In genomic region chr2:181375787-181376186, GRCm38 (mm10) we compare ENCODE assay signal across 9 mouse cellular contexts. TPM values are rescaled to one million over a fixed set of nuclear protein-coding genes. Genes with fewer than 3 reads are reported as not detected.
DNase-seq lines count a peak whose midpoint lies in the region; ATAC-seq and TF ChIP-seq lines count a peak whose summit lies in the region.
"Had no signal": no experiment of that assay in that cellular context is flagged by ENCODE, and none has a peak within 500 bp of the region (broad histone marks: within the 10 kb centered on the region; RNA-seq: fewer than 3 reads in every experiment).

No protein-coding gene starts in this region.

- TF ChIP-seq CTCF in hindbrain, postnatal 0 days (IDR thresholded peaks at IDR 0.05; ENCODE audit: low read depth), result peak; percentile 61

- H3K9ac ChIP-seq in hindbrain, postnatal 0 days (replicated peaks; ENCODE audit: low read length), result no peak overlapping the region
- no peak overlapping the region for H3K9ac ChIP-seq in hindbrain, embryonic 12.5 days
- H3K9ac ChIP-seq: limb, embryonic 12.5 days had no signal

- DNase-seq in hindbrain, postnatal 0 days (ENCODE audit: low spot score), result peak; percentile 56
- DNase-seq in B cell, adult 2 months, result peak; percentile 26 to 33
- peak; percentile 49 for DNase-seq in MN1 (ENCODE audit: low spot score)
- DNase-seq in right cerebral cortex, adult 2 months (ENCODE audit: low spot score in 2 of 2), result no peak
- no peak for DNase-seq in adrenal gland, postnatal 10 days
- DNase-seq in cerebellum, adult 18-20 months, result no peak

- H3K27ac ChIP-seq in hindbrain, postnatal 0 days, result no peak overlapping the region
- H3K27ac ChIP-seq in hindbrain, embryonic 12.5 days, result no peak overlapping the region
- H3K27ac ChIP-seq: limb, embryonic 12.5 days had no signal

- H3K27me3 ChIP-seq in hindbrain, postnatal 0 days (ENCODE audit: insufficient read depth, low read length), result no peaks in the 10 kb centered on the region
- no peaks in the 10 kb centered on the region for H3K27me3 ChIP-seq in hindbrain, embryonic 12.5 days
- H3K27me3 ChIP-seq: limb, embryonic 12.5 days had no signal

- WGBS in hindbrain, postnatal 0 days, result 91% methylated on average over 2 of the region's 2 CpGs
- WGBS in hindbrain, embryonic 12.5 days, result 92% methylated on average over 2 of the region's 2 CpGs

- H3K9me3 ChIP-seq in hindbrain, postnatal 0 days (ENCODE audit: low read length), result no peaks in the 10 kb centered on the region
- H3K9me3 ChIP-seq in hindbrain, embryonic 12.5 days (replicated peaks), result no peaks in the 10 kb centered on the region
- H3K9me3 ChIP-seq: limb, embryonic 12.5 days had no signal

- H3K4me1 ChIP-seq in hindbrain, postnatal 0 days (ENCODE audit: insufficient read depth, low read length), result no peaks in the 10 kb centered on the region
- H3K4me1 ChIP-seq in hindbrain, embryonic 12.5 days, result no peaks in the 10 kb centered on the region
- H3K4me1 ChIP-seq: limb, embryonic 12.5 days had no signal

- no peak overlapping the region for H3K4me2 ChIP-seq in hindbrain, postnatal 0 days (ENCODE audit: low read depth, low read length)
- no peak overlapping the region for H3K4me2 ChIP-seq in hindbrain, embryonic 12.5 days (replicated peaks)
- H3K4me2 ChIP-seq: limb, embryonic 12.5 days had no signal

- H3K4me3 ChIP-seq in hindbrain, postnatal 0 days (ENCODE audit: low read length), result no peak overlapping the region
- no peak overlapping the region for H3K4me3 ChIP-seq in hindbrain, embryonic 12.5 days
- H3K4me3 ChIP-seq: limb, embryonic 12.5 days had no signal

- peaks cover 31% of the 10 kb centered on the region for H3K36me3 ChIP-seq in hindbrain, postnatal 0 days (ENCODE audit: insufficient read depth, low read length)
- H3K36me3 ChIP-seq in hindbrain, embryonic 12.5 days, result peaks cover 27% of the 10 kb centered on the region

- no peak for ATAC-seq in hindbrain, postnatal 0 days
- no peak for ATAC-seq in hindbrain, embryonic 12.5 days (ENCODE audit: low FRiP score)
- ATAC-seq in inflammation-experienced regulatory T-cells, adult 6 months, result peak; percentile 55

RNA-seq across cellular contexts. Expression of gene Lime1, which starts 4.1 kb away (rescaled TPM):
- total RNA-seq in hindbrain, postnatal 0 days (2014; rRNA removed), result 49.0 and 62.1 TPM in 2 replicates
- polyA plus RNA-seq in hindbrain, postnatal 0 days (2015; fragmentation: Nextera tagmentation; extraction: Ambion mirVana), result 24.1 and 26.2 TPM in 2 replicates
- 37.8 and 41.8 TPM in 2 replicates for polyA plus RNA-seq in hindbrain, embryonic 12.5 days (2016; fragmentation: Nextera tagmentation; extraction: Ambion mirVana)
- polyA plus RNA-seq in inflammation-experienced regulatory T-cells, adult 6 months (2017; shearing (Covaris generic)), result 100 to 1,000 TPM; 340 to 573 (median 348) TPM
- 10 to 100 TPM in 1 of 2 experiments, 1 to 10 TPM in 1; 8.8 to 19.2 TPM for total RNA-seq in adrenal gland, postnatal 10 days (2021)

RNA-seq across cellular contexts. Expression of gene Arfrp1, which starts 10.6 kb away (rescaled TPM):
- total RNA-seq in hindbrain, postnatal 0 days (2014; rRNA removed), result 13.0 and 14.7 TPM in 2 replicates
- polyA plus RNA-seq in hindbrain, postnatal 0 days (2015; fragmentation: Nextera tagmentation; extraction: Ambion mirVana), result 70.7 TPM in 2 replicates
- 68.5 and 76.6 TPM in 2 replicates for polyA plus RNA-seq in hindbrain, embryonic 12.5 days (2016; fragmentation: Nextera tagmentation; extraction: Ambion mirVana)
- 10 to 100 TPM; 60.4 to 69.3 (median 60.4) TPM for polyA plus RNA-seq in inflammation-experienced regulatory T-cells, adult 6 months (2017; shearing (Covaris generic))
- total RNA-seq in adrenal gland, postnatal 10 days (2021), result 10 to 100 TPM; 37.9 to 48.2 TPM

RNA-seq across cellular contexts. Expression of gene Zgpat, which starts 11.1 kb away (rescaled TPM):
- total RNA-seq in hindbrain, postnatal 0 days (2014; rRNA removed), result 66.3 and 85.3 TPM in 2 replicates
- 37.5 and 40.6 TPM in 2 replicates for polyA plus RNA-seq in hindbrain, postnatal 0 days (2015; fragmentation: Nextera tagmentation; extraction: Ambion mirVana)
- polyA plus RNA-seq in hindbrain, embryonic 12.5 days (2016; fragmentation: Nextera tagmentation; extraction: Ambion mirVana), result 71.7 and 74.7 TPM in 2 replicates
- polyA plus RNA-seq in inflammation-experienced regulatory T-cells, adult 6 months (2017; shearing (Covaris generic)), result 10 to 100 TPM; 18.5 to 21.8 (median 20.9) TPM
- total RNA-seq in adrenal gland, postnatal 10 days (2021), result 10 to 100 TPM; 26.1 to 37.0 TPM

RNA-seq across cellular contexts. Expression of gene Rtel1, which starts 56.2 kb away (rescaled TPM):
- total RNA-seq in hindbrain, postnatal 0 days (2014; rRNA removed), result 52.2 and 97.2 TPM in 2 replicates
- 21.6 and 28.0 TPM in 2 replicates for polyA plus RNA-seq in hindbrain, postnatal 0 days (2015; fragmentation: Nextera tagmentation; extraction: Ambion mirVana)
- 47.8 and 49.2 TPM in 2 replicates for polyA plus RNA-seq in hindbrain, embryonic 12.5 days (2016; fragmentation: Nextera tagmentation; extraction: Ambion mirVana)
- polyA plus RNA-seq in inflammation-experienced regulatory T-cells, adult 6 months (2017; shearing (Covaris generic)), result 10 to 100 TPM; 31.4 to 34.5 (median 32.2) TPM
- 10 to 100 TPM; 33.0 to 50.3 TPM for total RNA-seq in adrenal gland, postnatal 10 days (2021)

Comparison
In these comparisons a context has a peak if more than half of its experiments do, and no peak if none do; other contexts are left out.
1. DNase-seq: peak in hindbrain, postnatal 0 days (single experiment), B cell, adult 2 months (2 of 2) and MN1 (single experiment); none in right cerebral cortex, adult 2 months (0 of 2), adrenal gland, postnatal 10 days (single experiment) and cerebellum, adult 18-20 months (0 of 2).